Mouse (Mus musculus) right cerebral cortex, postnatal 14 days (tissue): ENCODE data around the gene Bbs12.

Source experiments
- DNase-seq: peaks from one replicate; pipeline ENCODE4 v3.0.0; 2022

The Bbs12 gene

DNA sequence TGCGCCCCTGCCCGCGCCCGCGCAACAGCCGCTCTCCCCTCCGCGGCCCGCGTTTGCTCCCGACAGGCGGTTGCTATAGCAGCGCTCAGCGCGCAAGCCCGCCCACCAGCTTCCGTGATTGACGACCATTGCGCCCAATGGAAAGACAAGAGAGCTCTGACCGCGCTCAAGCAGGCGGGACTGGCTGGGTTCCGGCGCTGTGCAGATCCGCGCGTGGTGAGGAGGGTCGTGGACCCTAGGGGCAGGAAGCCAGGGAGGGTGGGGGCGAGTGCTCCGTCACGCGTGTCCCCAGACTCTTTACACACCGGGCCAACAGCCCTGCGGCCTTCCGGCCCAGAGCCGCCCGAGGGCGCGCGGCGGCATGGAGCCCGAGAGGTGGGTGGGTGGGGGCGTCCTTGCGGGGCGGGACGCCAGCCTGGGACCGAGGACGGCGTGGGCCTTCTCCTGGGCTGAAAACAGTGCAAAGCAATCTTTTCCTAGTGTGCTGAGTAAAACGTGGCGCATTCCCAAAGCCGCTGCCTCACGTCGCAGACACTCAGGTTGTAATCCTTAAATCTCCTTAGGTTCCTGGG lies at the start of gene Bbs12, which contains the start of gene Cetn4:
Bbs12 (plus strand) TSS at position 185 of the 572 bp plus-strand sequence.
Cetn4 (minus strand) TSS at position 339 of the 572 bp plus-strand sequence.
- DNase-seq, result peak; percentile 98

DNA sequence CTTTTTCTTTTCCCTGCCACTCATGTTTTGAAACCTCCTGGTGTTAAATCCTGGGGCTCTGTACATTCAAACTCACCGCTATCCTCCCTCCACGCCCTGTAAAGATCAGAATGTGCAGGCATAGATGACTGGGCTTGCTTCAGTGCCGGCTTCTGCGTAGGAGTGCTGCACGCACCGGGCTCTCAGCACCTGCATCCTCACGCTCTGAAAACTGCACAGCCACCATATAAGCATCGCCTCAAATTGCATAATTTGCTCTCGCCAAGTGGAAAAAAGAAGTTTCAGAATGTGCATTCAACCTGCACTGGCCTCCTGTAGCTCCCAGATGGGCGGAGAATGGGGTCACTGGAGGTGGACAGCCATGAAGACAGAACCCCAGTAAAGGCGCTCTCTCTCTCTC lies 44.0 kb upstream of the Bbs12 start:
- no peak for DNase-seq

DNA sequence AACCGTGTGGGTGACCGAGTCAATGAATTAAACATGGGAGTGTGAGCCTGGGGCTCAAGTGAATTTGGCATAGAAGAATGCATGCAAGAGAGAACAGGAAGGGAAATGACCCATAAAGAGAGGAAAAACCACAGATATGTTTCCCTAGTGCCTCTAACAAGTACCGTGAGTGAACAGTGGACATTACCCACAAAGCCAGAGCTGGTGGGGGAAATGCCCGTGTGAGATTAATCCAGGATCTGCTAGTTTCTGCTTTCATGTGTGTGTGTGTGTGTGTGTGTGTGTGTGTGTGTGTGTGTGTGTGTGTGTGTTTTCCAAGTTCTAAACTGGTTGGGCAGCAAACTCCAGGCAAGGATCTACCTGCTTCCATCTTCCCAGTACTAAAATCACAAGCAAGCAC lies 42.4 kb upstream of the Bbs12 start:
- no peak for DNase-seq

DNA sequence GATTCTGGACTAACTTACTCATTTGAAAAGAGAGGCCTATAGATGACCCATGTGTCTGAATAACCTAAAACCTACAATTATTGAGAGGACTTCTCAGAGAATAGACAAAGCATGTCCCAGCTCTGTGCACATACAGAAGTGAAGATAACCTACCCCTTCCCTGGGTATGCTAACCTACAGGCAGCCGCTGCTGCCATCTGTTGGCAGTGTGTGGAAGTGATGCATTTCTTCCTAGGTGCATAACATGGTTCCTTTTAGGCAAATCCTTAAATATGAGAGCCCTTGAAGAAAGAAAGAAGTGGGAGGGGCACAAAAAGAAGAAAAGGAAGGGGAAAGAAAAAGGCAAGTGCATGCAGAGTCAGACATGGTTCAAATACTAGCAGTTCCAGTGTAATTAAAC lies 41.1 kb upstream of the Bbs12 start:
- peak; percentile 69 for DNase-seq

- no peak for DNase-seq
These were observed 39.3 kb upstream of the Bbs12 start for GRCm38 (mm10) chr3:37273092-37273491.

DNA sequence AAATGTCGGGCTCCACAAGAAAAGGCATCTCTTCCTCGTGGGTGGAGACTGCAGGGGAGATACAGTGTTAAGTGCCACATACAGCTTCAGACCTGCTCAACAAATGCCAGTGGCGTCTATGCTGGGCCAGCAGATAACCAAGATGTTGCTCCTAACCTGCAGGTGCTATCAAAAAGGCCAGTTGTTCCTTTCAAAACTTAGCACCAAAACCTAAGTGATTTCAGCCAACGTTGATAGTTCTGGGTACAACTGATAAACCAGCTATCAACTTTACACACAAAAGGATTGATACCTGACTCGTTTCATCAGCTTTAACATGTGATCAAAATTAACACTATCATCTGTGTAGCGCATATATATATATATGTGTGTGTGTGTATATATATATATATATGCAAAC lies 37.7 kb upstream of the Bbs12 start:
- no peak for DNase-seq

DNA sequence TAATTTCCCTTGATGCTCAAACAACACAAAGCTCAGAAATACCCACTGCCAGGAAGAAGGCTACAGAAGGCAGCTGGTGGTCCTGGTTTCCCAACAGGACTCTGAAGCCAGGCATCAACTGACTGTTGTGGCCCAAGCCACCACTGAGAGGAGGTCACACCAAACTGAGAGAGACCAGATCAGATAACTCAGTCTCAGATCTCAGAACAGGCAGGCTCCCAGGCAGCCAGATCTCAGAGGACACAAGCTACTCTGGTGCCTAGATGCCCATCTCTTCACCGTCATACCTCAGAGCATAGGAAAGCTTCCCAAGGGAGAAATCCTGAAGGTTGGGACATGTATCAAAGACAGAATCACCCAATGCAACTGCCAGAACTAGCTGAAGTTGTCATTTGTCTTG lies 32.1 kb upstream of the Bbs12 start:
- no peak for DNase-seq

GRCm38 (mm10) chr3:37280871-37281270 lies 31.5 kb upstream of the Bbs12 start:
- DNase-seq, result no peak

DNA sequence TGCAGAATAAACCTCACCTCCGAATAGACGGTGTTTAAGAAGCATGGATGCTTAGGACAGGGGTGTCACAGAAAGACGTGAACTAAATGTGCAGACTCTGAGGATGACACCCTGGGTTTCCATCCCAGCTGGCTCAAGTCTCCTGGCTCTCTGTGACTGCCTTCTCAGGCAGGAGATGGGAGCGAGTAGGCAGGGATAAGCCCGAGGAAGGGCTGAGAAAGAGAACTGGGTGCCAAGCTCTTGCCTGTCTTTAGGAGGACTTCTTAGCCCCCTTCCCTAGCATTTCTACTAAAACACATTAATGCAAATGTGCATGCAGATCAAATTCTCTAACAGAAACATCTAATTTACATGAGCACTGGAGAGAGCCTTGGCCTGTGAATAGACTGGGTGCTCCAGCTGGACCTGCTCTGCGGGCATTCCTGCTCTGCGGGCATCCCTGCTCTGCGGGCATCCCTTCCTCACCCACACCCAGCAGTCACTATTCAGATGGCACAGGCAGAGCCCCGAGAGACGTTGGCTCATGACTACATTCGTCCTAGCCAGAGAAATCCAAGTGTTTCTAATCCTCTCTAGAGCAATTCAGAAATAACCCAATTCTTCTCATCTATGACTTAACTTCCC lies 29.9 kb upstream of the Bbs12 start:
- no peak for DNase-seq

DNA sequence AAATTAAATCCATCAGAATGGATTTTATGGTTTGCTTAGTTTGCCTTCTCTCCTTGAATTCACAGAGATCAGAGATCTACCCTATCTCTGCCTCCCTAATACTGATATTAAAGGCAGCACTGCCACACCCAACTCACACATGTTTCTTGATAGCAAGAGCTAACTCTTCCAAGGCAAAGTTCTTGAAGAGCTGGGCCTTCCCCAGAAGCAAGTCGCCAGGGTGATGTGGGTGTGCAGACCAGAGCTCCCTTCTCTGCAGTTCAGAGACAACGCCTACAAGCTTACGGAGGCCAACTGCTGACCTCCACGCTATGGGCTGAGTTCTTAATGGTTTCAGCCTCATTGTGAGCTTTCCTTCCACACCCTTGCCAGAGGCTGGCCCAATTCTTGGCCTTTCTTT lies 29.1 kb upstream of the Bbs12 start:
- no peak for DNase-seq

GRCm38 (mm10) chr3:37289237-37289636 lies 23.1 kb upstream of the Bbs12 start:
- no peak for DNase-seq

DNA sequence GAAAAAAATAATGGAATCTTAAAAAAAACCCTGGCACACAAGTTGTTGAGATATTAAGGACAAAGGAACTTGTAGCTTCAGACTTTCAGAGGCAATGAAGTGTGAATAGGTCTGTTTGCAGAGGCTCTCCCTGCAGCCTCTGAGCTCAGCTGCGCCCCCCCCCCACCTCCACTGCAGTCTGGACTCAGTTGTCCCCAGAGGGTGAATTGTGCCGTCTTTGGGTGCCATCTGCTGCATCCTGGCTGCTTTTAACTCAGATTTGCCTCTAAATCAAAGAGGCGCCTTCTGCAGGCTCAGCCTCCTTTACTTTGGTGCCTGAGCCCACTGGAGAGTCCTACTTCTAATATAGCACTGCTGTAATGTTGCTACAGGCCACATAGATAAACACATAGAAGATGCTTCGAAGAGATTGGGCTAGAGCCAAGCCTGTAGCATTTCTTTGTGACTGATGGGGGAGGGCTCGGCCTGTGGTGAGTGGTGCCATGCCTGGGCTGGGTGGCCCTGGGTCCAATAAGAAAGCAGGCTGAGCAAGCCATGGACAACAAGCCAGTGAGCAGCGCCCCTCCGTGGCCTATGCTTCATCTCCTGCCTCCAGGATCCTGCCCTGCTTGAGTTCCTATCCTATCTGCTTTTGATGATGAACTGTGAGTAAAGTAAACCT lies 21.3 kb upstream of the Bbs12 start:
- no peak for DNase-seq

- no peak for DNase-seq
These were observed 20.4 kb upstream of the Bbs12 start for GRCm38 (mm10) chr3:37291929-37292328.

- DNase-seq, result no peak
These were observed 19.7 kb upstream of the Bbs12 start for GRCm38 (mm10) chr3:37292654-37293053.

GRCm38 (mm10) chr3:37299470-37299869 lies 12.9 kb upstream of the Bbs12 start:
- DNase-seq, result no peak

DNA sequence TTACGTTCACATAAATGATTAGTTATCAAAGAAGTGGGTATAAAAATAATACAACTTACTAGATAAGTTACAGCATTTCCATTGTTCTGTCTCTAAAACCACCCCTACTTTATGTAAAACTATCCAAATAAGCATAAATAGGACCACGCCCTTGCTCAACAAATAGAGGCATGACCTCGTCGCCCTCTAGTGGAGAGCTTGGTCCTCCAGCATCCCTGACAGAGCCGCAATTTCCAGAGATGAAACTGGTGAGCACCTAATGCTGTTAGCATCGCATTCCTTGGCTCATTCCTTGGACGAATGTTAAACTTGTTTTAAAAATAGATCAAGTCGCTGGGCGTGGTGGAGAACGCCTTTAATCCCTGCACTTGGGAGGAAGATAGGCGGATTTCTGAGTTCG lies 9.7 kb upstream of the Bbs12 start:
- peak; percentile 34 for DNase-seq

DNA sequence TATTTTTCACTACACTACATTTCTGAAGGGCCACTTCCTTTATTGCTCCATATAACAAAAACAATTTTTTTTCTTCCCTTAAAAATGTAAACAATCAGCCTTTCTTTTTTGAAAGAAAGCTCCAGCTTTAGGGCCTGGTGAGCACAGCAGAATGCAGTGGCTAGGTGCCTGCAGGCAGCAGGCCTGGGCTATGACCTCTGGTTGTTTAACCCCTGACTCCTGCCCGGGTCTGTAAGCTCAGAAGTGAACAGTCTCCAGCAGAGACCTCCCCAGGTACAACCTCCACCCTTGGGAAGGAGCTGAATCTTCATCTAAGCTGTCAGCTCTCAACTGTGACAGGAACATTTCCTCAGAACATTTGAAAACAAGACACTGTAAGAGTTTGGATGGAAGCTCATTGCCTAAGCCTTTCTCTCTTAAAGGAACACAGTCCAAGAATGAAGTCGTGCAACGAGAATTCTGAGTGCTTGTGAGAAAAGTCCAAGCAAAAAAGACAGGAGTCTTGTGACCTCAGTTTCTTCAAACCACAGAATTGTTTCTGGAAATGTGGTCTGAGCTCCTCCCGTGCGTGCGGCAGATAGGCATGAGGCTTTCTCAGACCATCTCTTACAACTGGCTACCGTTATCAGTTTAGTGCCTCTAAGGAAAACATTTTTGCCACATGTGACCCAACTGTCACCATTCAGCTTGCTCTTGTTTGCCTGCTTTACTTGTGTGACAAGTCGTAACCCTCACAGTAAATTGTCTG lies 8.8 kb upstream of the Bbs12 start:
- DNase-seq, result no peak

GRCm38 (mm10) chr3:37311897-37312369 lies 421 bp upstream of the Bbs12 start:
- no peak for DNase-seq

- DNase-seq, result no peak
These were observed 1.0 kb downstream of the Bbs12 start for GRCm38 (mm10) chr3:37313371-37313770.

DNA sequence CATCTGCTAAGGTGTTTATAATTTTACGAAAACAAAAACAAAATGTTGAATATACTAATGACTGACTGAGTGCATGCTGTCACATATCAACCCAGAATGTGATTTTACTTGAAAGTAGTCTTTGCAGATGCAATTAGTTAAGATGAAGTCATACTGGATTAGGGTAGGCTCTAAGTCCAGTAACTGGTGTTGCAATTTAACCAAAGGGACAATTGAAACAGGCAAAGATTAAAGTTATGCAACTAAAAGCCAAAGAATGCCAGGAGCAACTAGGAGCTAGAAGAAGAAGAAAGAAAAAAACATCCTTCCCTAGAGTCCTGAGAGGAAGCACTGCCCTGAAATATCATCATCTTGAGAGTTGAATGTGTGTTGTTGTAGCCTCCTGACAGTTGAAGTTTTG lies 3.9 kb downstream of the Bbs12 start:
- no peak for DNase-seq

- DNase-seq, result no peak
These were observed 12.0 kb downstream of the Bbs12 start for GRCm38 (mm10) chr3:37324310-37324709.

GRCm38 (mm10) chr3:37325317-37326112 lies 13.2 kb downstream of the Bbs12 start:
- DNase-seq, result no peak

GRCm38 (mm10) chr3:37326627-37327026 lies 14.3 kb downstream of the Bbs12 start:
- DNase-seq, result no peak
